Mouse (Mus musculus): ENCODE measurements around the gene Vangl1. TPM values are rescaled to one million over a fixed set of nuclear protein-coding genes. Genes with fewer than 3 reads are reported as not detected.
A peak's percentile ranks its signal among the peaks of the same experiment; 100 is the strongest.

Gene Vangl1
- polyA plus RNA-seq (2012; rRNA removed) (22.7 and 28.2 TPM in 2 replicates), polyA plus RNA-seq (2014; fragmentation: Nextera tagmentation; extraction: Ambion mirVana) (23.0 and 24.7 TPM in 2 replicates)

DNA sequence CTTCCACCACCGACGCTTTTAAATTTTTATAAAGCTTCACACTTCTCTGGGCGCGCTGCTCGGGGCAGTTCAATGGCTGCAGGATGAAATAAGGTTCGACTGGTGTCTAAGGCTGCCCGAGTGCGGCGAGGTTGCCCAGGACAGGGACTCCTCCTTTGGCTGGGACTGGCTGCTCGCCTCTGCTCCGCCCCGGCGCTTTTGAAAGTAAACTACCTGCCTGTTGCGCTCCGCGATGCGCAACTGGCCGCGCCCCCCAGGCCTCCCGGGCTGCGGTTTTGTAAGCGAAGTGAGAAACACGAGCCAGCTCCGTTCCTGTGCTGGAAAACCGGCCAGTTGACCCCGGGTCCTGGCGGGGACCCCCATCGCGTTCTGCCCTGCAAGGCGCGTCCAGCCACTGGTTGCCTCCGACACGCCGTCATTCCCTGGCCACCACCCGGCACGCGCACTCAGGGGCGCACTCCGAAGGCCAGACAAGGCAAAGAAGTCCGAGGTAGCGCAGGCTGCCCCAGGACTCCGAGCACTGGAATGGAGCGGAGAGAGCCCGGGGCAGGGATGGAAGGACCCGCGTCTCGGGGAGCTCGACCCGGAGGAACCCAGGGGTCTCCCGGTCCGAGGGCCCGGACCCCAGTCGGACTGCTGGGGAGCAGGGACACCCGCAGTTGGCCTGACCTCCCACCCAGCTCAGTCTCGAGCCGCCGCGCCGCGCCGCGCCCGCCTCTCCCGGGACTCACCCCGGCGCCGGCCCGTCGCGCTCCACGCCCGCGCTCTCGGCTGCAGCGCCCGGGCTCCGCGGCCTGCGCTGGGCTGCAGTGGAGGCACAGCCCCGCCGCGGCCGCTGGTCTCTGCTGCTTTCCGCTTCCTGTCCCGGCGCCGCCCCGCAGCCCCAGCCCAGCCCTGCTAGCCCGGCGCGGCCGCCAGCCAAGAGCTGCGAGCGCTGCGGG, at the start of gene Vangl1:
Vangl1 (minus strand) TSS at position 913 of the 941 bp plus-strand sequence.
- Histone ChIP-seq H3K27ac (replicated peaks; ENCODE audit: low read depth, low read length) (peak within 1 kb of the TSS; percentile 73), H3K36me3 (ENCODE audit: control insufficient read depth, insufficient read depth, low read length) (no peaks in the 10 kb centered on the region), H3K4me3 (replicated peaks; ENCODE audit: low read length) (peak within 1 kb of the TSS; percentile 78), H3K27me3 (ENCODE audit: control insufficient read depth, insufficient read depth, low read length) (no peaks in the 10 kb centered on the region), H3K4me1 (ENCODE audit: control insufficient read depth, insufficient read depth, low read length) (peaks cover 16% of the 10 kb centered on the region), H3K9me3 (ENCODE audit: control insufficient read depth, low read length) (no peaks in the 10 kb centered on the region), H3K4me2 (replicated peaks; ENCODE audit: low read depth, low read length, severe bottlenecking) (peak within 1 kb of the TSS; percentile 83), H3K9ac (ENCODE audit: low read depth, low read length, severe bottlenecking) (peak within 1 kb of the TSS; percentile 75)
- peak; percentile 83 for ATAC-seq (ENCODE audit: low FRiP score, low read depth)
- TF ChIP-seq POLR2A (IDR thresholded peaks at IDR 0.05; ENCODE audit: borderline replicate concordance, extremely low read depth, insufficient read depth, insufficient read length) = 0 out of 2 replicates have a peak, but pooled peaks have one; percentile 10
- peak; percentile 83 for DNase-seq (ENCODE audit: low spot score)
- under 1% methylated on average over 45 of the region's 95 CpGs for WGBS

GRCm38 (mm10) chr3:102253554-102253953, 49.1 kb upstream of the Vangl1 start:
- Histone ChIP-seq H3K27me3 (ENCODE audit: control insufficient read depth, insufficient read depth, low read length) (no peaks in the 10 kb centered on the region), H3K36me3 (ENCODE audit: control insufficient read depth, insufficient read depth, low read length) (no peaks in the 10 kb centered on the region), H3K4me3 (replicated peaks; ENCODE audit: low read length) (no peak overlapping the region), H3K9me3 (ENCODE audit: control insufficient read depth, low read length) (no peaks in the 10 kb centered on the region), H3K9ac (ENCODE audit: low read depth, low read length, severe bottlenecking) (0 out of 2 replicates have a peak overlapping the region, but pooled peaks have one; percentile 16), H3K4me2 (replicated peaks; ENCODE audit: low read depth, low read length, severe bottlenecking) (no peak overlapping the region), H3K27ac (replicated peaks; ENCODE audit: low read depth, low read length) (no peak overlapping the region), H3K4me1 (ENCODE audit: control insufficient read depth, insufficient read depth, low read length) (peaks cover 4% of the 10 kb centered on the region; the same call in 1 of the 2 replicates)
- TF ChIP-seq POLR2A (IDR thresholded peaks at IDR 0.05; ENCODE audit: borderline replicate concordance, extremely low read depth, insufficient read depth, insufficient read length) = no peak
- 39% methylated on average over 4 of the region's 4 CpGs for WGBS
- no peak for ATAC-seq (ENCODE audit: low FRiP score, low read depth)
- DNase-seq (ENCODE audit: low spot score) = no peak

- Histone ChIP-seq H3K27ac (replicated peaks; ENCODE audit: low read depth, low read length) (no peak overlapping the region), H3K9ac (ENCODE audit: low read depth, low read length, severe bottlenecking) (no peak overlapping the region), H3K9me3 (ENCODE audit: control insufficient read depth, low read length) (no peaks in the 10 kb centered on the region), H3K4me2 (replicated peaks; ENCODE audit: low read depth, low read length, severe bottlenecking) (no peak overlapping the region), H3K4me3 (replicated peaks; ENCODE audit: low read length) (no peak overlapping the region), H3K27me3 (ENCODE audit: control insufficient read depth, insufficient read depth, low read length) (no peaks in the 10 kb centered on the region), H3K36me3 (ENCODE audit: control insufficient read depth, insufficient read depth, low read length) (no peaks in the 10 kb centered on the region), H3K4me1 (ENCODE audit: control insufficient read depth, insufficient read depth, low read length) (peaks cover 4% of the 10 kb centered on the region; the same call in 1 of the 2 replicates)
- no peak for TF ChIP-seq POLR2A (IDR thresholded peaks at IDR 0.05; ENCODE audit: borderline replicate concordance, extremely low read depth, insufficient read depth, insufficient read length)
- ATAC-seq (ENCODE audit: low FRiP score, low read depth) = no peak
- WGBS = 81% methylated on average over 3 of the region's 3 CpGs
- no peak for DNase-seq (ENCODE audit: low spot score)
Measured at GRCm38 (mm10) chr3:102252927-102253326, 48.4 kb upstream of the Vangl1 start.

- Histone ChIP-seq H3K4me2 (replicated peaks; ENCODE audit: low read depth, low read length, severe bottlenecking) (no peak overlapping the region), H3K36me3 (ENCODE audit: control insufficient read depth, insufficient read depth, low read length) (no peaks in the 10 kb centered on the region), H3K9me3 (ENCODE audit: control insufficient read depth, low read length) (no peaks in the 10 kb centered on the region), H3K9ac (ENCODE audit: low read depth, low read length, severe bottlenecking) (no peak overlapping the region), H3K27me3 (ENCODE audit: control insufficient read depth, insufficient read depth, low read length) (no peaks in the 10 kb centered on the region), H3K4me3 (replicated peaks; ENCODE audit: low read length) (no peak overlapping the region), H3K27ac (replicated peaks; ENCODE audit: low read depth, low read length) (no peak overlapping the region), H3K4me1 (ENCODE audit: control insufficient read depth, insufficient read depth, low read length) (peaks cover 4% of the 10 kb centered on the region; the same call in 1 of the 2 replicates)
- 90% methylated on average over 3 of the region's 3 CpGs for WGBS
- no peak for ATAC-seq (ENCODE audit: low FRiP score, low read depth)
- no peak for DNase-seq (ENCODE audit: low spot score)
- TF ChIP-seq POLR2A (IDR thresholded peaks at IDR 0.05; ENCODE audit: borderline replicate concordance, extremely low read depth, insufficient read depth, insufficient read length) = no peak
Measured at GRCm38 (mm10) chr3:102250873-102251272, 46.4 kb upstream of the Vangl1 start.

- Histone ChIP-seq H3K4me1 (ENCODE audit: control insufficient read depth, insufficient read depth, low read length) (peaks cover 4% of the 10 kb centered on the region; the same call in 1 of the 2 replicates), H3K4me2 (replicated peaks; ENCODE audit: low read depth, low read length, severe bottlenecking) (no peak overlapping the region), H3K27ac (replicated peaks; ENCODE audit: low read depth, low read length) (no peak overlapping the region), H3K4me3 (replicated peaks; ENCODE audit: low read length) (no peak overlapping the region), H3K36me3 (ENCODE audit: control insufficient read depth, insufficient read depth, low read length) (no peaks in the 10 kb centered on the region), H3K9ac (ENCODE audit: low read depth, low read length, severe bottlenecking) (no peak overlapping the region), H3K9me3 (ENCODE audit: control insufficient read depth, low read length) (no peaks in the 10 kb centered on the region), H3K27me3 (ENCODE audit: control insufficient read depth, insufficient read depth, low read length) (no peaks in the 10 kb centered on the region)
- WGBS = 54% methylated on average over 9 of the region's 9 CpGs
- ATAC-seq (ENCODE audit: low FRiP score, low read depth) = peak; percentile 37; the same call in 1 of the 2 replicates
- DNase-seq (ENCODE audit: low spot score) = peak; percentile 83
- TF ChIP-seq POLR2A (IDR thresholded peaks at IDR 0.05; ENCODE audit: borderline replicate concordance, extremely low read depth, insufficient read depth, insufficient read length) = no peak
Measured at GRCm38 (mm10) chr3:102249401-102249991, 45.0 kb upstream of the Vangl1 start.
